Mouse (Mus musculus) retina, embryonic 14.5 days (tissue): ENCODE data around the gene Eef1akmt4.
A peak's percentile ranks its signal among the peaks of the same experiment; 100 is the strongest.

Source experiments
- DNase-seq: peaks from one replicate; pipeline ENCODE4 v3.0.0-alpha.2; 2015; ENCODE audit warnings: low spot score

Eef1akmt4 gene

DNA sequence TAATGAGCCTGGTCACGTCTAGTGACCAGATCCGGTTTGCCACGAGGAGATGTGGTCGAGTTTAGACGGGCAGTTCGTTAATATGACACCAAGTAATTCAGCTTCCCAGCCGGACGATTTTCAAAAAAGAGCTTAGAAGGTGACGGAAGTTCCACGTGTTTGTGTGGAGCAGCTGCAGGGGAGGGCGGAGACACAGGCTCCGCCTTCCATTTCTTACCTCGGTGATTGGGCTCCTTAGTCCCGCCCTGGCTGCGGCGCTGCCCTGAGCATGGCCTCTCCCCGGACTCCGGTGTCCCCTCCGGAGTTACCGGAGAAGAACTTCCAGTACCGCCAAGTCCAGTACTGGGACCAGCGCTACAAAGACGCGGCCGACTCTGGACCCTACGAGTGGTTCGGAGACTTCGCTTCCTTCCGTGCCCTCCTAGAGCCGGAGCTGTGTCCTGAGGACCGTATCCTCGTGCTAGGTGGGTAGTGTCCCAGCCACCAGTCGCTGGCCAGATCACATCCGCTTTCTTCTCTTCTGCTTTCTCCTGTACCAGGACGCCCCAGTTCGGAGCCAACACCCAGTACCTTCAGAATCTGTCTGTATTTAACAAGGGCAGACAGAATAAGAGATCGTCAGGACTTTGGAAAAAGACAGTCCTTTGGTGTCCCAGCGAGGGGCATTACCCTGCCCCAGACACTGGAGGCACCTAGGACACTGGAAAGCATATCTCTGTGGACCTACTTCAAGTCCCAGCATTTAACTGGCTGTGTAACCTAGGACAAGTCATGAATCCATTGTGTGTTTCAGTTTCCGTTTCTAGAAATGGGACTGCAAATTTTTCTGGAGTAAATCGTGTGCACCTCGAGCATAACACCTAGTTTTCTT lies at the start of gene Eef1akmt4, which contains the start of the genes Gm49333 and Alg3:
Eef1akmt4 (plus strand) TSS at position 237 of the 871 bp plus-strand sequence.
Gm49333 (plus strand) TSS at position 254 of the 871 bp plus-strand sequence.
Alg3 (minus strand) TSS at position 379 of the 871 bp plus-strand sequence.
- peak; percentile 93 for DNase-seq

DNA sequence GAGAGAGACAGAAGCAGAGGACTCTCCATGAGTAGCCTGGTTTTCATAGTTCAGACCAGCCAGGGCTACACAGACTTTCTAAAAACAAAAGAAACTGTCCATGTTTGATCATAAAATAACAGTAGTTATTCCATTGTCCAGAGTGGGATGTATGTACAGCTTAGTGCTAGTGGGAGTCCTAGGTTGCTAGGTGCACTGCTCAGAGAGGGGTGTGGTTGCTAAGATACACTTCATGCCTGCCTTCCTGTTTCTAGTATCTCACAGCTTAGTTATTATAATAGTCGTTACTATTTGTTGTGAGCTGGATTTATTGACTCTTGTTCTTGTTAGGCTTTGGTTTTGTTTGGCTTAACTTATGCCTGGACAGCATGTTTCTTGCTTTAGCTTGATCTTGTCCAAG lies 46.3 kb upstream of the Eef1akmt4 start:
- no peak for DNase-seq

DNA sequence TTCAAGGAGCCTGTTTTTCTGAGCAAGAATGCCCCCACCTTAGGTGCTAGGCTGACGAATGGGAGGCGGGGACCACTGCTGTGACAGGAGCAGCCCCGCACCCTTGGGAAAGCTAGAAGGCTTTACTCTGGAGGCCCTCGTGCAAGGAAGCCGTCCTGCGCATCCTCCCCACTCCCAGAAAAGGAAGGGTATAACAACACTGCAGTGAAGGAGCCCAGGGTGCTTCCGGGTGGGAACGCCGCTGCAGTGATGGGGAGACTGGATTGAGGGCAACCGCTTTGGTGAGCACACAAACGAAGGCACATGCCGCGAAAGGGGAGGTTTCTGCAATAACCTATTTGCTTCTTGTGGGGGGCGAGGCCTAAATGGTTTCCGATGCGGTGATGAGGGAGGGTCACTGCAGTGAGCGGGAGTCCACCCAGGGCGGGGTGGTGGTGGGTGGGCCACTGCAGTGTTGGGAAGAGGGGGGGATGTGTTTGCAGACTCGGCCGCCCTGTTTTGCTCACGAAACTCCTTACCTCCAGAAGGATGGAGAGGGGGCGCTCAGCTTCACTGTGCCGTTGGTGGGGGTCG lies 21.9 kb upstream of the Eef1akmt4 start, which contains the start of gene Vwa5b2:
Vwa5b2 (plus strand) TSS at position 106 of the 573 bp plus-strand sequence.
- no peak for DNase-seq

DNA sequence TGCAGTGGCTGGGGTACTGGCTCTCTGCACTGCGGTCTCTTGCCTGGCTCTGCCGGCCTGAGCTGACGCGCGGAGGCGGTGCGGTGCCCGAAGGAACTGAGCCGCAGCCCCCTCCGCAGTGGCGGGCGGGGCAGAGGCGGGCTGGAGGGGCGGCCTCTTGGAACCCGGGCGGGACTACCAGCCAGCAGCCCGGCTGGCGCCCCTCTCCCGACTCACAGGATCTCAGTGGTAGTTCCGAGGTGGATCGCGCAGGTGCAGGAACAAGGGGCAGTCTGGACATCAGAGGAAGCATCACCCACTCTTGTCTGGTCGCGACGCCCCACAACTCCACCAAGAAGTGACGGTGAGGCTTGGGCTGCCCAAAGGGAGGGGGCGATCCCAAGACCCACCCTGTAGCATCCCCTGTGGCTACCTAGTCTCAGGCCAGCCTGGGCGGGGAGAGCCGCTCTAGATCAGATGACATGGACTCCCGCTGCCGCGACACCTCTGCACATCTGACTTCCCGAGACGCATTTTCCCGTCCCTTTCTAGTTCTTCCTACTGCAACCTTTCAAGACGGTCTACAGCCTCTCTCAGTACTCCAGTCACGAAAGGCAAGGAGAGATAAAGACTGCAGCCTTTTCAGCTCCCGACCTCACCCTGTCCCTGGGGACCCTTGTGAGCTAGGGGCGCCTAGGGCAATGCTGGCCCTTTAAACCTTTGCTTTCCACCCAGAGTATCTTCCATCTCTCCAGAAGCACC lies 21.3 kb upstream of the Eef1akmt4 start:
- peak; percentile 66 for DNase-seq

DNA sequence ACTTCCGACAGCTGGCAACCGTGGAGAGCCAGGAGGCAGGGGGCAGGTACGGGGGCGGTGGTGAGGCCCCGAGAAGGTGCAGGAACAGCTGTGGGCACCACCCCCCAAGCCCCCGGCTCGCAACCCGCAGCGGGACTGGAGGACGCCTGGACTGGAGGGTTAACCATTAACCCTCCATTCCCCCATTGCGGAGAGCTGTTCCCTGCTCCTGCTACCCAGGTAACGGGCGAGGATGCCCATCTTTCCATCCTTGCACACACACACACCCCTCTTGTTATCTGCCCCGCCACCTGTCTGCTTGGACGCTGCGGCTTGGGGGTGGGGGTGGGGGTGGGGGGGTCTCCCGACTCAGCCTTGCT lies 20.7 kb upstream of the Eef1akmt4 start:
- DNase-seq = no peak

DNA sequence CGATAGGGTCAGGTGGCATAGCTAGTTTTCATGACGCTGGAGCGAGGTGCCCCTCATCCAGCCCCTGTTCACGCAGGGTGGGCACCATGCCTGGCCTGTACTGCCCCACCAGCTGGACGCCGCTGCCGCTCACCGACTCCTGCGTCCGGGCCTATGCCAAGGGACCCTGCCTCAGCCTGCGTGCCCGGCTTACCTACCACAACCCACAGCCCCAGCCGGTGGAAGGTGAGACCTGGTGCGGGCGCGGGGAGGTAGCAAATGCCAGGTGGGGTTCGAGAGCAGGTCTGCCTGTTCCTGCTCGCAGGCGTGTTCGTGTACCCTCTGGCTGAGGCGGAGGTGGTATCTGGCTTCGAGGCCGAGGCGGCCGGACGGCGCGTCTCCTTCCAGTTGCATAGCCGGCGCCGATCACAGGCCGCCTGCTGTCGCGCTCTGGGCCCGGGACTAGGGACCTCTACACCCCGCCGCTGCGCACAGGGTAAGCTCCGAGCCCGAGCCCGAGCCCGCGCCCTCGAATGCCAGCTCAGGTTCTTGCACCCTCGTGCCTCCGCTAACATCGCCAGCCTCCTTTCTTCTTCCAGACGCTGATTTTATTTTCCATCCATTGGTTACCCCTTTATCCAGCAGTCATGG lies 20.2 kb upstream of the Eef1akmt4 start:
- DNase-seq = no peak

DNA sequence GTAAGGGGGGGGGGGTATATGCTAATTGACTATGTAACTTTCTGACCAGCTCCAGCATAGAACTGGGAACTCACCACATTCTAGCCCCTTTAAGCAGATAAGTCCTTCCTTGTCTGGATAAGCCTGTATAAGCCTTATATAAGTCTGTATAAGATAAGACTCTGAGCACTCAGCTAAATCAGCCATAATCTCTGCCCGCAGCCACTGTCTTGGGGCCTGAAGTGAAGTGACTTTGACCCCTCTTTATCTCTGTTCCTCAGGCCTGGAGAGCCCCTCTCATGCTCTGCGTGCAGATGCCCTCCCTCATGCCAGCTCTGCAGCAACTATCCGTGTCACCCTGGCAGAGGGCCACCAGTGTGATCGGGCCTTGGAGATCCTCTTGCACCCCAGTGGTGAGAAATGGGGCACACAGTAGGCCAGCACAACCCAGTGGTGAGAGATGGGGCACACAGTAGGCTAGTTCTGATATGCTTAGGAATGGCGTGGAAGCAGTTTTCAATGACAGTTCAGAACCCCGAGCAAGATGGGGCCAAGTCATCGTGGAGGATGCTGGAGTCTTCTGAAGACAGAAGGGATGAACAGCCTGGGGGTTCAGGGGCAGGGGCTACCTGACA lies 16.2 kb upstream of the Eef1akmt4 start:
- no peak for DNase-seq

DNA sequence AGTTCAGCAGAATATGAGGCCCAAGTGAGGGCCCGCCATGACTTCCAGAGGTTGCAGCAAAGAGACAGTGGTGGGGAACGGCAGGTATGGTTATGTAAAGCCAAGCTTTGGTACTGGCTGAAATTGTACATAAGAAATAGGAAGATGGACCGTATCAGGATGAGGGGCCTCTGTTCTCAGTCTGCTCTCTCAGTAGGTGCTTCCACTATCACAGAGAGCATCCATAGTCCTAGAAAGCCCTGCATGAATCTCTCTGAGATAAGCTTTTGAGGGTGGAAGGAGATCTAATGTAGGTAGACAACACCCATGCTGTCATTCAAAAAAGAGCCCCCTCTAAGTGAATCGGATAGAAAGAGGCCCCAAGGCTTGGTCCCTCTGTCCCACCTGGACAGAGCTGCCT lies 15.7 kb upstream of the Eef1akmt4 start:
- DNase-seq = no peak

DNA sequence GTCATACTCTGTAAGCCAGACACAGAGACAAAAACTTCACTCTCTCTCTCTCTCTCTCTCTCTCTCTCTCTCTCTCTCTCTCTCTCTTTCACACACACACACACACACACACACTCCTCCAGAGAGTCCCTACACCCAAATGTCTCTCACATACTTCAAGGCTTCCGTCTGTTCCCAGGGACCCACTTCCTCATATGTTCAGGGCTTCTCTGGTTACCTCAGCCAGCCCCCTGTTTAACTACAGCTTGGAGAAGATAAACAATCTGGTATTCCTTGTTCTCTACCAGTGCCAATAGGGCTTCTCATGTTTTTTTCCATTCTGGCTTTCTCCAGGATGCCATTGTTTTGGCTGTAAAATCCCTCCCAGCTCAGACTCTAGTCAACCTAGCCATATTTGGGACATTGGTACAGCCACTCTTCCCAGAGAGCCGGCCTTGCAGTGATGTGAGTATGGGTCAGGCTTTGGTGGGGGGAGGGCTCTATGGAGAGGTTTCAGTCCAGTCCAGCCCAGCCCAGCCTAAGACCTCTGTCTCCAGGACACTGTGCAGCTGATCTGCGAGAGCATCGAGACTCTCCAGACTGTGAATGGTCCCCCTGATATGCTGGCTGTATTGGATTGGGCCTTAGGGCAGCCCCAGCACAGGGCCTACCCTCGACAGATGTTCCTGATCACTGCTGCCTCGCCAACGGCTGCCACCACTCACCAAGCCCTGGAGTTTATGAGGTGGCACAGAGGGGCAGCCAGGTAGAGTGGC lies 14.5 kb upstream of the Eef1akmt4 start:
- no peak for DNase-seq

DNA sequence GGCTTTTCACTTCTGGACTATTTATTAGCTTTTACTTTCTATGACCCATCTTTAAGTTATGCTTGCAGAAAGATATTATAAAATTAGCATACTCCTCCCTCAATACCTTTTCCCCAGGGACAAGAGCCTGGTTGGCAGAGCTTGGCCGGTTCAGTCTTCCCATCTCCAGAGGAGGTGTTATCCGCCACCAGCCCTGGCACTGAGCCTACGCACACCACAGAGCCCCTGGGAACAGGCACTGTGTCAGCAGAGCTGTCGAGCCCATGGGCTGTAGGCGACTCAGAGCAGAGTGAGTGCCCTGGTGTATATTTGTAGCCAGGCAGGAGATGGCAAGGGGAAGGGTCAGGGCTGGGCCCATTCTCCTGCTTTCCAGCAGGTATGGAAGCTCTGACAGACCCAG lies 10.9 kb upstream of the Eef1akmt4 start:
- no peak for DNase-seq

DNA sequence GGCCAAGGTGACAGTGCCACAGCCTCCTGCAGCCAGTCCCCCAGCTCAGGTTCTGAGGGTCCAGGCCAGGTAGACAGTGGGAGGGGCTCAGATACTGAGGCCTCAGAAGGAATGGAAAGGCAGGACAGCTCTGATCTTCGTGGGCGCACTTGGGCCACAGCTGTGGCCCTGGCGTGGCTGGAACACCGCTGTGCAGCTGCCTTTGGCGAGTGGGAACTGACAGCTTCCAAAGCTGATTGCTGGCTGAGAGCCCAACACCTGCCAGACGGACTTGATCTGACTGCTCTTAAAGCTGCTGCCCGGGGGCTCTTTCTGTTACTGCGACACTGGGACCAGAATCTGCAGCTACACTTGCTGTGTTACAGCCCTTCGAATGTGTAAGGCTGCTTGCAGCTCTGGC lies 6.7 kb upstream of the Eef1akmt4 start:
- DNase-seq = no peak

DNA sequence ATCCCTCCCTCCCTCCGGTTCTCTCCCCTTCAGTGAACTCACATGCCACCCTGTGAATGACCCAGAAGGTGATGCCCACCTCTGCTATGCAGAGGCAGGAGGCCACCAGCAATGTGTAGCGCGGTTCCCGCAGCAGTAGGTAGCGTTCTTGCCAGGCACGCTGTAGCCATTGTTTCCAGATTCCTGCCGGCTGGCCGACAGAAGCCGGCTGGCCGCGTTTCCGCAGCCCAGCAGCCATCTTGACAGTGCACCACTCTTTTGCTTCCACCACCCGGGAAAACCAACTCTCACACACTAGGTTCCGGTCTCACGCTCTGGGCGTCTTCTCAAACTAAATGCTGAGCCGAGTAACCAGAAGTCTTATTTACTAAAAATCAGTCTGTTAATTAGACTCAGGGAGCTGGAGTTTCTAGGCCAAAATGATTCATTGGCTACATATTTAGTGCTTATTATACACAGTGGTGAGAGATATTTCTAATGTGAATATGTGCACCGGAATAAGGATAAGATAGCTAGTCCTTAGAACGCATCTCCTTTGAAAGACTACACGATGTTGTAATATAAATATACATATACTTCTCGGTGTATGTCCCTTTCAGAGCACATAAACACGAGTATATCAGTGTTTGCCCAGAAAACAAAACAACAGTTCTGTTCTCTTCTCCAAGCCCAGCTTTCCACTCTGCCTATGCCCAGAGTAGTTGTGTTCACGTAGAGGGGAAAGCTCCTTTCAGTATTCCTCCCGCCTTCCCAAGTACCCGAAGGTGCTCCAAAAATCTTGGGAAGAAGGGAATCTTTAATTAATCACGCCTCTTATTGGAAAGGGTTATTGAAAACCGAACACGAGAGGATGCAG lies 664 bp upstream of the Eef1akmt4 start:
- DNase-seq = peak; percentile 90

DNA sequence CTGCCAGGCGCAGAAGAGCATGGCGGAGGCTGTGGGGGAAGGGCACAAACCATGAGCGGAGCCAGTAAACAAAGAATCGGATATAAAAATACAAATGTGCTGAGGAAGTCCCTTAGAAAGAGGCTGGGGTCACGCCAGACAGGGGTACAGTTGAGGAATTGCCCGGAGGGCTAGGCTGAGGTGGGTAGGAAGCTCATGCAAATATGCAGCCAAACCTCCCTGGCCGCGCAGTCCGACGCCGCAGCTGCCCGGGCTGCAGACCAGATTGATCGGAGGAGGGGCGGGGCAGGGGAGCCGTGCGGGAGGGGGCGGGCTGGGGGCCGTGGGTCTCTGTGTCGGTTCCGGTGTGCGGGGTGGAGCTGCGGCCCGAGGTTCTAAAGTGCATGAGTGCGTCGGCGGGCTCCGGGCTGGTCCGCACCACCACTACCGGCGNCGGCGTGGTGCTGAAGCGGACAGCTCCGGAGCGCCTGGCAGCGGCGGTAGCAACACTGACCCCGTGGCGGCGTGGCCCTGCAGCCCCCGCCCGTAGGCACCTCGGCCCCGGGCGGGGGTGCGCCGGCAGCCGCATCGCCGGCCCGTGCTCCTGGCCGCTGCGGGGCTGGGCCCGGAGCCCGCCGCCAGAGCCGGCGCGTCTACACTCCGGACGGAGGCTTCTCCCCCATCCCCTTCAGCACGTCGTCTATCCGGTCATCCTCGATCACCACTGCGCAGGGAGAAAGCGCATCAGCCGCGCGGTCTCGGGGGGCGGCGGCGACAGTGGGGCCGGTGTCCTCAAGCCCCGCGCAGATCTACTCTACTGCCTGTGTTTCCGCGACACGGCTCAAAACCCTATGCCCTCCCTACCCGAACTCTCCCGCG lies 8.4 kb downstream of the Eef1akmt4 start:
- DNase-seq = peak; percentile 62

DNA sequence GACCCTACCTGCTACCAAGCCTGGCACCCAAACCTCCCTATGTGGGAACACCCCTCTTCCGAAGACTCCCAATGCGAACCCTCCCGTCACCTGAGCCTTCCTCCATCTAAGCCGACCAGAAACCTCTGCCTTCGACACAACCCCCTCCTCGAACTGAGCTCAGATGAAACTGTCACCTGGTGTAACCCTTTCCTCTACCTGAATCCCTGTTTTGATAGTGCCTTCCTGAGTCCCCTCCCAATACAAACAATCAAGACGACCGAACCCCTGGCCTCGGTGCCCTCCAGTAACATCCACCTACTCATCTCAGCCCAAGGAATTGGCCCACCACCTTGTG lies 9.0 kb downstream of the Eef1akmt4 start:
- DNase-seq = peak; percentile 11

DNA sequence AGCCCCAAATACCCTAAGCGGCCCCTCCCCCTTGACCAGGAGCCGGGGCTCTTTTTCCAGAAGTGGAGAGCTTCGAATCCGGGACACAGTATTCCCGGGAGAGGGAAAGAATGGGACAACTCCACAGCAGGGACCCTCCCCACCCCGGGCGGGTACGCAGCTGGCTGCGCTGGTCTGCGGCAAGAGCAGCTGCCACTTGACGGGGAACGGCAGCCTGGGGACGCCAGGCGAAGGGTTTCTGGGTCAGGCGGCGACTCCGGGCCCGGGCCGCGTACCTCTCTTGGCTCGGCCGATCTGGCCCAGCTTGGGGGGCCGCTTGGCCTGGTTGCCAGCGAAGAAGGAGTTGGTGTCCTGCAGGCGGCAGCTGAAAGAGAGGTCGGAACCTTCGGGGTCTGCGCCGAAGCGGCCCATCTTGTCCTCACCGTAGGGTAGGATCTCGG lies 9.4 kb downstream of the Eef1akmt4 start:
- no peak for DNase-seq

DNA sequence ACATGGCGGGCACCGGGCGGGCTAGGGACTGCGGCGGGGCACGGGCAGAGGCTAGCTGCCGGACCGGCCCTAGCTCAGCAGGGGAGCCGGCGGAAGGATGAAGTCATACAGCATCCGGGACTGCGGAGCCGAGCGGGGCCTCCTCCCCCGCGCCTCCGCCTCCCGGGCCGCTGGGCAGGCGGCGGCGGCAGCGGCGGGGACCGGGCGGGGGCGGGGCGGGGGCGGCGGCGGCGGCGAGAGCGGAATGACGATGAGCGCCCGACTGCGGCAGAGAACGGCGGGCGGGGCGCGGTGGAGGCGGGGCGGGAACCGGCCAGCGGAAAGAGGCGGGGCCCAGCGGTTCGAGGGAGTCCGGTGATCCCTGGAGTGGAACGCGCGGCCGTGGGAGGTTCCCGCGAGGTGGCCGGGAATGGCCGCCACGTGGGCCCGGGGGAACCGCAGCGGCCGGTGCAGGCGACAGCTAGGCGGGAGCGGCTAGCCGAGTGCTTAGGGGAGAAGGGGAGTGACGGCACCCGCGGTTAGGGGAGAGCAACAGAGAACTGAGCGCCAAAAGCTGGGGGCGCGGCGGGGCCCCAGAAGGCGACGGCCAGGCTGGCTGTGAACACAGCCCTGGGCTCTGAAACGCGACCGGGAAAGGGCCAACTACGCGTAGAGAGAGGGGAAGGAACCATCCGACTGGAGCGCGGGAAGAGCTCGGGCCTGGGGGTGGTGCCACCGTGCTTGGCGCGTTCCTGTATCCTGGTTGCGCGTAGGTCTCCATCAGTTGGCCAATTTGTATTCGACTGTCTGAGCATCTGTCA lies 10.0 kb downstream of the Eef1akmt4 start, which contains the start of gene Camk2n2:
Camk2n2 (minus strand) TSS at position 97 of the 800 bp plus-strand sequence.
- peak; percentile 70 for DNase-seq

DNA sequence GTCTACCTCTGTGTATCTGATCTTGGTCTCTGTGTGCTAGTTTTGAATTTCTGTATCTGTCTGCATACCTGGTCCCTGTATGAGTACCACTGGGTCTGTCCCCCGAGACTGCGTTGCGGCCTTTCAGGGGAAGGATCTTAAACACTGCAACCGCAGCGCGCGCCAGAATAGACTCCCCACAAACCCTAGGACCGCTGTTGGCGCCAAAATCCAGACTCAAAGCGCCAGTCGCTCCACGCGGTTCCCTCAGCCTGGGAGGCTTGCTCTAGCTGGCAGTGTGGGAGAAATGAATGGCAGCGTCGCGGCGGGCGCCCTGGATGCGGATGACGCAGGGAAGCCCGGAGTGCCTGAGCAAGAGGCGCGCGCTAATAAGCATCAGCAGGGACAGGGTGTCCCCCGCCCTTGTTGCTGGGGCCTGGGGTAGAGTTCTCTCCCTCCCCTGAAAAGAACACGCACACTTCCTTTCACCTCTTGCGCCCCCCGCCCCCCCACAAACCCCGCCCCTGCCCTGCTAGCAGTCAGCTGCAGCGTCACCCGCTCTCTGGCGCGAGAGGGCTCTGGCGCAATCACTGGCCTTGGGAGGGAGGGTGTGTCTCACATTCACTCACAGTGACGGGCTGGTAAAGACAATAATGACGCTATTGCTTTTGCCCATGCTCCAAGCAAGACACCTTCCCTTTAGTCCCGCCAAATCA lies 10.7 kb downstream of the Eef1akmt4 start:
- peak; percentile 71 for DNase-seq

DNA sequence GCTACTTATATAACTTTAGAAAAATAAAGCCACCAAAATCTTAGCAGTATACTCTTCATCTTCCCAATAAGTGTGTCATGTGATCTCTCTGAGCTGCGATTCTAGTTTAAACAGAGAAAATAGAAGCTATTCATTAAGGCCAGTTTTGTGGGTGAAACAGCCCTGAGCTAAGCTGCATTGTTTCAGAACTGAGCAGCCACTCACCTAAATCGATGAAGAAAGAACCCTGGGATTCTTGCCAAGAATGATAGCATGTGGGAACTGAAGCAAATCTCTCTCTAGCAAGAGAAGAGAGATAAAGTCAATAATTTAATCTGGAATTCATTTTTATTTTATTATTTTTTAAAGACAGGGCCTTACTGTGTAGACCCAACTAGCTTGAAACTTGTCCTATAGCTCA lies 11.8 kb downstream of the Eef1akmt4 start:
- no peak for DNase-seq
